In the genomic region with DNA sequence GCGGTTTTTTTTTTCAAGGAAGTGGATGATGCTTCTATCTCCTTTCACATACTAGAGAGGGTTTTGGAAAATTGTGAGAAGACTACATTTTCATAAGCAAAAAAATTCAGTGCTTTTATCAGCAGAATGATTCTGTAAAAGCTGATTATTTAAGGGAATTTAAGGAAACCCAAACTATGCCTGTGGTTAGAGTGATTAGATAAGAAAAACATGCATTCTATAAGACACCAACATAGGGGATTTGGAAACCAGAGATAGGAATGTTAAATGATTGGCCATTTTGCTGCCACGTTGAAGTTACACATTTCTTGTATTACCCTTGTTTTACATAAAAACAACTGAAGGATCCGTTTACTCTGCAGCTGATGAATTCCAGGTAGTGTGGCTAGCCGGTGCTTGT, we compare ENCODE assay signal across 10 mouse cellular contexts. TPM values are rescaled to one million over a fixed set of nuclear protein-coding genes. Genes with fewer than 3 reads are reported as not detected.
DNase-seq lines count a peak whose midpoint lies in the region; ATAC-seq and TF ChIP-seq lines count a peak whose summit lies in the region.
"Had no signal": no experiment of that assay in that cellular context is flagged by ENCODE, and none has a peak within 500 bp of the region (broad histone marks: within the 10 kb centered on the region; RNA-seq: fewer than 3 reads in every experiment).

No protein-coding gene starts in this region.

- peaks cover 20% of the 10 kb centered on the region for H3K4me1 ChIP-seq in heart, embryonic 12.5 days (replicated peaks)
- H3K4me1 ChIP-seq in lung, embryonic 14.5 days (ENCODE audit: insufficient read depth): peaks cover 25% of the 10 kb centered on the region
- peaks cover 23% of the 10 kb centered on the region for H3K4me1 ChIP-seq in limb, embryonic 14.5 days (ENCODE audit: control insufficient read depth, insufficient read depth, low read length)

- no peak for TF ChIP-seq CTCF in lung, embryonic 14.5 days (IDR thresholded peaks at IDR 0.05; ENCODE audit: low read depth)

- 18% methylated on average over 4 of the region's 4 CpGs for WGBS in heart, embryonic 12.5 days
- 31% methylated on average over 4 of the region's 4 CpGs for WGBS in lung, embryonic 14.5 days
- WGBS in limb, embryonic 14.5 days: 10% methylated on average over 4 of the region's 4 CpGs

- H3K27me3 ChIP-seq in heart, embryonic 12.5 days (replicated peaks): no peaks in the 10 kb centered on the region
- no peaks in the 10 kb centered on the region for H3K27me3 ChIP-seq in lung, embryonic 14.5 days (ENCODE audit: insufficient read depth, low read length)
- H3K27me3 ChIP-seq in limb, embryonic 14.5 days (ENCODE audit: control insufficient read depth, insufficient read depth, low read length): no peaks in the 10 kb centered on the region

- no peak for ATAC-seq in heart, embryonic 12.5 days (ENCODE audit: insufficient number of reproducible peaks, low FRiP score)
- ATAC-seq in lung, embryonic 14.5 days (ENCODE audit: insufficient read depth): no peak
- ATAC-seq in limb, embryonic 14.5 days (ENCODE audit: low FRiP score, low read depth): no peak
- ATAC-seq: forebrain, postnatal 0 days had no signal

- DNase-seq in heart, adult 8-10 months (ENCODE audit: low spot score): no peak
- no peak for DNase-seq in lung, embryonic 14.5 days
- DNase-seq in lung, postnatal 25 days (ENCODE audit: low spot score): no peak
- peak; percentile 29 for DNase-seq in NIH3T3 (ENCODE audit: low read depth)
- DNase-seq in limb, embryonic 14.5 days (ENCODE audit: low spot score): no peak
- DNase-seq in layer of hippocampus, postnatal 14 days (ENCODE audit: low spot score in 2 of 2): no peak
- no peak for DNase-seq in cerebellum, postnatal 14 days
- DNase-seq: forebrain, postnatal 0 days; left cerebral cortex, postnatal 4 days had no signal

- H3K36me3 ChIP-seq in heart, embryonic 12.5 days: no peaks in the 10 kb centered on the region
- no peaks in the 10 kb centered on the region for H3K36me3 ChIP-seq in lung, embryonic 14.5 days (ENCODE audit: insufficient read depth)
- H3K36me3 ChIP-seq in limb, embryonic 14.5 days (ENCODE audit: control insufficient read depth, insufficient read depth, low read length): no peaks in the 10 kb centered on the region

- 0 out of 2 replicates have a peak overlapping the region, but pooled peaks have one; percentile 15 for H3K4me3 ChIP-seq in heart, embryonic 12.5 days
- peak overlapping the region; percentile 89; the same call in 1 of the 2 replicates for H3K4me3 ChIP-seq in lung, embryonic 14.5 days (ENCODE audit: low read depth, low read length)
- H3K4me3 ChIP-seq in limb, embryonic 14.5 days (replicated peaks; ENCODE audit: low read length): peak overlapping the region; percentile 83; the same call in 1 of the 2 replicates

- no peak for TF ChIP-seq POLR2A in limb, embryonic 14.5 days (IDR thresholded peaks at IDR 0.05; ENCODE audit: borderline replicate concordance, extremely low read depth, insufficient read depth, insufficient read length)

- H3K9me3 ChIP-seq in heart, embryonic 12.5 days (replicated peaks): no peaks in the 10 kb centered on the region
- no peaks in the 10 kb centered on the region for H3K9me3 ChIP-seq in lung, embryonic 14.5 days (ENCODE audit: low read depth, low read length)
- H3K9me3 ChIP-seq in limb, embryonic 14.5 days (ENCODE audit: control insufficient read depth, low read length): no peaks in the 10 kb centered on the region

- H3K27ac ChIP-seq in heart, embryonic 12.5 days (ENCODE audit: poor library complexity, severe bottlenecking): no peak overlapping the region
- 0 out of 2 replicates have a peak overlapping the region, but pooled peaks have one; percentile 1 for H3K27ac ChIP-seq in lung, embryonic 14.5 days (ENCODE audit: low read depth)
- H3K27ac ChIP-seq in limb, embryonic 14.5 days (replicated peaks; ENCODE audit: low read depth, low read length): no peak overlapping the region

- H3K4me2 ChIP-seq in heart, embryonic 12.5 days: peak overlapping the region; percentile 39
- H3K4me2 ChIP-seq in lung, embryonic 14.5 days: peak overlapping the region; percentile 71
- H3K4me2 ChIP-seq in limb, embryonic 14.5 days (replicated peaks; ENCODE audit: low read depth, low read length, severe bottlenecking): peak overlapping the region; percentile 64

- no peak overlapping the region for H3K9ac ChIP-seq in heart, embryonic 12.5 days
- H3K9ac ChIP-seq in lung, embryonic 14.5 days: no peak overlapping the region
- no peak overlapping the region for H3K9ac ChIP-seq in limb, embryonic 14.5 days (ENCODE audit: low read depth, low read length, severe bottlenecking)
- H3K9ac ChIP-seq: forebrain, postnatal 0 days had no signal

RNA-seq across cellular contexts. Expression of gene Eml4, which starts 2.7 kb away (rescaled TPM):
- polyA plus RNA-seq in heart, embryonic 12.5 days (2016; fragmentation: Nextera tagmentation; extraction: Ambion mirVana): 27.6 and 32.4 TPM in 2 replicates
- total RNA-seq in heart, adult 8-10 months (2022): 1 to 10 TPM; 3.3 to 5.0 (median 4.0) TPM
- 51.4 and 55.3 TPM in 2 replicates for polyA plus RNA-seq in lung, embryonic 14.5 days (2014; fragmentation: Nextera tagmentation; extraction: Ambion mirVana)
- 47.9 and 51.6 TPM in 2 replicates for polyA plus RNA-seq in limb, embryonic 14.5 days (2012; rRNA removed)
- polyA plus RNA-seq in limb, embryonic 14.5 days (2014; fragmentation: Nextera tagmentation; extraction: Ambion mirVana): 42.5 and 50.9 TPM in 2 replicates
- total RNA-seq in layer of hippocampus, postnatal 14 days (2021): 10 to 100 TPM; 28.7 to 29.4 TPM

Comparison
In these comparisons a context has a peak if more than half of its experiments do, and no peak if none do; other contexts are left out.
1. H3K4me3 ChIP-seq: peak in every context shown above with its lines; median percentile 89 in lung, embryonic 14.5 days; 83 in limb, embryonic 14.5 days; 15 in heart, embryonic 12.5 days.